Mouse (Mus musculus) spleen, adult 2 months (tissue): ENCODE data around the gene Apopt1.

Source experiments
- CTCF ChIP-seq: fragments of 200-500 bp; IDR thresholded peaks from 2 replicates; pipeline ENCODE4 v1.5.1; 2011; ENCODE audit warnings: mild to moderate bottlenecking, inconsistent platforms; ENCODE audit not compliant: insufficient read depth, insufficient read length, insufficient replicate concordance; ENCODE audit errors: extremely low read depth
- POLR2A ChIP-seq: fragments of 200-500 bp; IDR thresholded peaks from 2 replicates; pipeline ENCODE4 v1.6.1; 2011; ENCODE audit warnings: low read depth, low read length, inconsistent platforms

- TF ChIP-seq CTCF = no peak
- TF ChIP-seq POLR2A = no peak
These were observed 7.2 kb downstream of the Apopt1 start for GRCm38 (mm10) chr12:111720222-111720621.
